Mouse (Mus musculus) midbrain, postnatal 0 days (tissue): Measurements from ENCODE around the gene Actr5. TPM values are rescaled to one million over a fixed set of nuclear protein-coding genes. Genes with fewer than 3 reads are reported as not detected.

Experiments used
- ATAC-seq: fragments of 200-750 bp; cut with Nextera tagmentation; 2 replicates; pipeline ENCODE4 v1.8.0; 2017; ENCODE audit warnings: moderate number of reproducible peaks, mild to moderate bottlenecking, moderate TSS enrichment, moderate library complexity; ENCODE audit not compliant: low FRiP score
- DNase-seq: peaks from one replicate; pipeline ENCODE4 v3.0.0-alpha.2; 2015; ENCODE audit warnings: low spot score
- H3K27ac ChIP-seq: fragments of 300-500 bp; sonication (generic); 2 replicates; pipeline ENCODE4 v1.5.1; 2014; ENCODE audit warnings: low read depth, mild to moderate bottlenecking, low read length, mixed read lengths
- H3K27me3 ChIP-seq: fragments of 300-500 bp; sonication (generic); 2 replicates; pipeline ENCODE4 v1.6.1; 2014; ENCODE audit warnings: low read length, control low read depth, mixed read lengths; ENCODE audit not compliant: insufficient read depth
- H3K36me3 ChIP-seq: fragments of 300-500 bp; sonication (generic); 2 replicates; pipeline ENCODE4 v1.6.1; 2014; ENCODE audit warnings: low read length, control low read depth, mixed read lengths; ENCODE audit not compliant: insufficient read depth
- H3K4me1 ChIP-seq: fragments of 300-500 bp; sonication (generic); 2 replicates; pipeline ENCODE4 v1.6.1; 2014; ENCODE audit warnings: mild to moderate bottlenecking, control low read depth, antibody characterized with exemption, low read length, mixed read lengths; ENCODE audit not compliant: insufficient read depth
- H3K4me2 ChIP-seq: fragments of 300-500 bp; sonication (generic); 2 replicates; pipeline ENCODE4 v1.6.1; 2014; ENCODE audit warnings: low read depth, mild to moderate bottlenecking, low read length, mixed read lengths; ENCODE audit not compliant: poor library complexity, severe bottlenecking
- H3K4me3 ChIP-seq: fragments of 300-500 bp; sonication (generic); 2 replicates; pipeline ENCODE4 v1.5.1; 2014; ENCODE audit warnings: low read depth, mild to moderate bottlenecking, low read length, moderate library complexity
- H3K9ac ChIP-seq: fragments of 300-500 bp; sonication (generic); replicated peaks from 2 replicates; pipeline ENCODE4 v1.6.1; 2014; ENCODE audit warnings: mild to moderate bottlenecking, low read length, moderate library complexity, mixed read lengths; ENCODE audit not compliant: poor library complexity, severe bottlenecking
- H3K9me3 ChIP-seq: fragments of 300-500 bp; sonication (generic); 2 replicates; pipeline ENCODE4 v1.6.1; 2016; ENCODE audit warnings: low read length, control low read depth
- CTCF ChIP-seq: IDR thresholded peaks from 2 replicates; pipeline ENCODE4 v1.5.1; 2016; ENCODE audit warnings: antibody characterized with exemption, mild to moderate bottlenecking
- WGBS: fragments of 180-500 bp; shearing (Covaris S2); extraction: QIAGEN DNeasy Blood & Tissue Kit; methylation state at CpG from one replicate; pipeline ENCODE4 v1.1.7; 2014; 5-methylcytosine and 5-hydroxymethylcytosine counted together
- polyA plus RNA-seq: library from polyadenylated mRNA; unstranded; fragments of >200 nt; fragmentation: Nextera tagmentation; extraction: Ambion mirVana; gene quantifications from 2 replicates; pipeline ENCODE4 v1.2.1, GENCODE M21; 2015
- total RNA-seq: library from RNA; depleted of rRNA; stranded (reverse); fragments of >200 nt; gene quantifications from 2 replicates; pipeline ENCODE4 v1.2.3, GENCODE M21; 2014

Gene Actr5
- total and polyA plus RNA-seq, 2 experiments from 2014 or later = 10.6 to 18.5 TPM

DNA sequence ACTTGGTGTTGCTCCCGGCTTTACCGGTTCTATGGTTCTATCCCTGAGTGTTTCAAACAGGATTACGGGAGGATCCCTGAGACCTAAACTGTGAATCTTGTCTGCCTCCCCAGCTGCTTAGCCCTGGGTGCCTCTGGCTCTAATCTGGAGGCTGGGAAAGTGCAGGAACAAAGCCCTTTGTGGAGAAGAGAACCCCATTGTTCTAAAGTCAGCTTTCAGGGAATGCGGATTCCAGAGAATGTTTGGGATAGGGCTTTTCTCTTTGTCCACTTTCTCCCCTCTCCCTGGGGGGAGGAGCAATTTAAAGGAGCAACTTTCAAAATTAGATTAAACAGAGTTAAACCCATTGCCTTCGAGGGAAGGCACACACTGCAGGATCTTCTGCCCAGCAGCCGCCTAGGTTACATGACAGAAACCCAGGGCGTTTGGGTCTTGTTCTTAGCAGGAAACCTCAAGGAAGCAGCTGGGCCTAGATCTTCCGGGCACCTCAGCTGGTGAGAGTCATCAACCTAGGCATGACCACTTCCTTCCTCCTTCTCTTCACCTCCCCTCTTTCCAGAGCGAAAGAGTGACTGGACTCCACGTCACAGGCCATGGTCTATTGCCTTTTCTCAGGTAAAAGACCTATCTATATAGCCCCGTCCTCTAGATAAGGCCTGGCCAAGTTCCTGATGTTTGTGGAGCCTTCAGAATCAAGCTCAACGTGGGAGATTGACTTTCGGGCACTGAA, 41.5 kb downstream of the Actr5 start:
- Histone ChIP-seq H3K36me3 (no peaks in the 10 kb centered on the region), H3K9ac (no peak overlapping the region), H3K27me3 (no peaks in the 10 kb centered on the region), H3K9me3 (no peaks in the 10 kb centered on the region), H3K27ac (peak overlapping the region; percentile 74), H3K4me3 (peak overlapping the region; percentile 79; the same call in 1 of the 2 replicates), H3K4me2 (peak overlapping the region; percentile 82), H3K4me1 (peaks cover 21% of the 10 kb centered on the region)
- WGBS = 36% methylated on average over 13 of the region's 13 CpGs
- TF ChIP-seq CTCF = no peak
- ATAC-seq (no peak), DNase-seq (no peak)

DNA sequence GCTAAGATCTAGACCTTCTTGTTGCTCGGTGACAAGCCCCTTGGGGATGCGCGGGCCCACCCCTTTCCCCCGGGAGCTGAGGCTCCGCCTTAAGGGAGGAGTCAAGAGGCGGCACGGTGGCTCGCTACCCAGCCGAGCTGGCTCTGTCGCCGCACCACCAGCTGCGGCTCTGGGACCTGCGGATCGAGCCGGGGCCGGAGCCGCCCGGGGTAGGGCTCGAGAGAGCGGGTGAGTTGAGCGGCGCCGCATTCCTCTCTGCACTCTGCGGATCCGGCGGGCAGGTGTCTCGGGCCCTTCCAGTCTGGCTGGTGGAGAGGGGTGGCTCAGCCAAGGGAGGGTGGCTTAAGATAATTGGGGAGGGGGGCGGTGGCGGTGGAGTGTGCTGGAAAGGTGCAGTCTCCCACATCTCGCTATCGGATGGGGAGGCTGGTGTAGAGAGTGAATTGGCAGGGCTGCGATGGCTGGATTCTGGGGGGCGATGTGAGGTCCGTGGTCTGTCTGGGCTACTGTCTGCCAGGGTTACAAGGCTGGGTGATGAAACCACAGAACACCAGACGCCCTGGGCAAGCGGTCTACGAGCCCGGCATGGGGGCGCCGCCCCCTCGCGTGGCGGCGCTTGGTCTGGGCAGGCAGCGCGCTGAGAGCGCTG, 42.5 kb downstream of the Actr5 start:
- 1% methylated on average over 46 of the region's 47 CpGs for WGBS
- Histone ChIP-seq H3K4me2 (peak overlapping the region; percentile 82), H3K4me3 (peak overlapping the region; percentile 79), H3K4me1 (peaks cover 21% of the 10 kb centered on the region), H3K27ac (peak overlapping the region; percentile 74), H3K36me3 (no peaks in the 10 kb centered on the region), H3K9me3 (no peaks in the 10 kb centered on the region), H3K9ac (peak overlapping the region; percentile 90), H3K27me3 (no peaks in the 10 kb centered on the region)
- no peak for TF ChIP-seq CTCF
- peak; percentile 73 for ATAC-seq
- DNase-seq = peak; percentile 85

DNA sequence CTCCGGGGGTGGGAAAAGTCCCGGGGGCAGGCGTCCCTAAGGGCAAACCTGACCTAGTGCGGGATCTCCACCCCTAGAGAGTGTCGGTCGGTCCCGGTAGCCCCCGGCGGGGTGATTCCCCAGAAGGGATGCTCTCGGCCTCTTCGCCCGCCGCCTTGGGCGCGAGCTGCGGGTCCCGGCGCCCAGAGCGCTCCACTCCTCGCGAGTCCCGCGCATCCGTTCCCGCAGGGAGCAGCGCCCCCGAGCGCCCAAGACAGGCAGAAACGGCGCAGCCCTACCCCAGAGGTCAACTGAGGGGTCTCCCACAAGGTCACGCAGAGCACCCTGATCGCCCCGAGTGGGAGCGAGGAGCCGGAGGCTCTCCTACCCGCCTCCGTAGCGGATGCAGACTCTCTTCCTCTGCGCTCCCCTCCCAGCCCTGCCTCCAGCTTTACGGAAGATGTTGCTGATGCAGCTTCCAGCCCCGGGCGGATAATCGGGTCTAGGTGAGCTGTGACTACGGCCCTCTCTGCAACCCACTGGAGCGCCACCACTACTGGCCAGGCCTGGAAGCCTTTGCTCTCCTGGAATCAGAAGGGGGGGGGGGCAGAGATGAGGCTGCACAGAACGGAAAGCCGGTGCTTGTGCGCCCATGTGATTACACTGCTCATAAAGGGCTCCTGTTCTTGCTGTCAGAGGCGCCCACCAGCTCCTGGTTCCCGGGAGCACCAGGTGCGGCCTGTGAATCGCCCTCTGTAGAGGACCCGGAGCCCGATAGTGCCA, 43.2 kb downstream of the Actr5 start:
- Histone ChIP-seq H3K36me3 (no peaks in the 10 kb centered on the region), H3K4me2 (peak overlapping the region; percentile 82), H3K27me3 (no peaks in the 10 kb centered on the region), H3K4me3 (peak overlapping the region; percentile 79), H3K4me1 (peaks cover 24% of the 10 kb centered on the region), H3K9me3 (no peaks in the 10 kb centered on the region), H3K9ac (peak overlapping the region; percentile 90), H3K27ac (peak overlapping the region; percentile 74)
- peak; percentile 70 for ATAC-seq
- under 1% methylated on average over 52 of the region's 54 CpGs for WGBS
- DNase-seq = peak; percentile 50
- TF ChIP-seq CTCF = peak; percentile 60

DNA sequence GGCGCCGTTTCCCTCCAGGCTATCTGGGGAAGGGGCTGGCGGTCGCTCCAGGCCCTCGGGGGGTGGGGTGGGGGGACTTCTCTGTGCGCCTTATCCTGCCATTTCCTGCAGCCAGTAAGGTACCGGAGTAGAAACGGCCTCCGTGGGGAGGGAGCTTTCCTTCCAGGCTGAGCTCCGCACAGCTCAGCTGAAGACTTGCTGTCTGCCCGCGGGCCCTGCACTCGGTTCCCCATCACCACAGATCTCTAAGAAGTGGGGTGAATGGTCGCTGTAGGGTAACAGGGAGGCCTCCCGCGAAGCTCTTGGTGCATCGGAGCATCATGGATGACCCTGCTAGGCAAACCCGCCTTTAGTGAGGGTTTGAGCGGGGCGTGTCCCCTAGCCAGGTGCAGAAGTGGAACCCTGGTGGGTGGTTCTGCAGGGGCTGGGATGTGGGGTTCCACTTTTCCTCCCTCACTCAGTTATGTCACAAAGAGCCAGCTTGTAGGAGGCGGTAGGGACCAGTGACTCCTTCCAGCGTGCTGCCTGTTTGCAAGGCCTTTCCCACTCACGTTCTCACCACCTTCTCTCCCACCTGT, 43.8 kb downstream of the Actr5 start:
- no peak for TF ChIP-seq CTCF
- no peaks in the 10 kb centered on the region for H3K9me3 ChIP-seq
- H3K4me2 ChIP-seq = peak overlapping the region; percentile 82
- peak overlapping the region; percentile 74 for H3K27ac ChIP-seq
- peak; percentile 21 for ATAC-seq
- H3K27me3 ChIP-seq = no peaks in the 10 kb centered on the region
- 11% methylated on average over 23 of the region's 23 CpGs for WGBS
- H3K4me1 ChIP-seq = peaks cover 24% of the 10 kb centered on the region
- H3K4me3 ChIP-seq = peak overlapping the region; percentile 79
- H3K36me3 ChIP-seq = no peaks in the 10 kb centered on the region
- H3K9ac ChIP-seq = peak overlapping the region; percentile 90
- DNase-seq = no peak

DNA sequence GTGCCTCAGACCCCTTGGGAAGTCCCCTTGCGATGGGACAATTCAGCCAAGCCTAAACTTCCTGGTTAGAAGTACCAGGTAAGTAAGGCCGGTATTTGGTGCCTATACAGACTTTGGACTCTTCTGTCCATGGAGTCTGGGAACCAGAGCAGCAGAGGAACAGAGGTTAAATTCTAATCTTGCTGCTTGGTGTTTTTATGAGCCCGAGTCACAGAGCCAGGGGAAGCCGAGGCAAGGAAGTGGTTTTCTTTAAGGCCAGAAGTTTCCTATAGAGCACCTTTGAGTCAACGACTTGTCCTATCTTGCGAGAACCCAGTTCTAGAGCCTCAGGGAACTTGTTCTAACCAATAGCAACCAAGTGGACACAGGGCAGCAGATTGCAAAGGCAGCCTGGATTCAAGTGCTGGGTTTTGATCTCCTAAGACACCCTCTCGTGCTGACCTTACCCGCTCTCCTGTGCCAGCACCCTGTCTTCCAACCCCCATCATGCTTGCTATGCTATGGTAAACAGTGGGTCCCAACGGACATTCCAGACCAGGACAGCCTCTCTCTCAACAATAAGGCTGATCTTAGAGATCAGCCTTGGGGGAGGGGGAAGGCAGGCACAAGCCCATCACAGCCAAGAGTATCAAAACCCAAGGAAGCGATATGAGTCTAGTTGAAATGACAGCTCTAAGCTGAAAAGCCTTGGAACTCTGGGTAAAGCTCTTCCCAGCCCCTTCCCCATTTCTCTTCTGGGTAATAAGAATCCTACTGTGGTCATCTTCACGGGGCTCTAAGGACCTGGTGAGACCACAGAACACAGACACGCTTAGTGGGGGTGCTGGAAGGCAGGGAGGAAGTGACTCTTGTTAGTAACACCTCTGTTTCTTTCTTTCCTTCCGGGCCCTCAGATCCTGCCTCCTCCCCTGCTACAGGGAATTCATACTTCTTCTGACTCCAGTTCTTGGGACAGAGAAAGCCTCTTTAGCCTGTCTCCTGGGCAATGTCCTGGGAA, 44.8 kb downstream of the Actr5 start:
- Histone ChIP-seq H3K4me1 (peaks cover 27% of the 10 kb centered on the region), H3K9ac (no peak overlapping the region)
- TF ChIP-seq CTCF = no peak

More for the DNA sequence above, 44.8 kb downstream of the Actr5 start:
- ATAC-seq (no peak), DNase-seq (no peak)
- H3K36me3 ChIP-seq = no peaks in the 10 kb centered on the region
- H3K27ac ChIP-seq = peak overlapping the region; percentile 74; the same call in 1 of the 2 replicates
- H3K9me3 ChIP-seq = no peaks in the 10 kb centered on the region
- H3K4me3 ChIP-seq = peak overlapping the region; percentile 79; the same call in 1 of the 2 replicates
- H3K4me2 ChIP-seq = peak overlapping the region; percentile 82
- 67% methylated on average over 13 of the region's 13 CpGs for WGBS
- H3K27me3 ChIP-seq = no peaks in the 10 kb centered on the region
